Mouse (Mus musculus) midbrain, embryonic 15.5 days (tissue): ENCODE results near the gene Gstm4. TPM values are rescaled to one million over a fixed set of nuclear protein-coding genes. Genes with fewer than 3 reads are reported as not detected.

Source experiments
- ATAC-seq: fragments of 200-750 bp; cut with Nextera tagmentation; replicated peaks from 2 replicates; pipeline ENCODE4 v1.8.0; 2017; ENCODE audit warnings: moderate TSS enrichment
- H3K27ac ChIP-seq: fragments of 300-500 bp; sonication (generic); 2 replicates; pipeline ENCODE4 v1.5.1; 2015; ENCODE audit warnings: mild to moderate bottlenecking, inconsistent platforms
- H3K27me3 ChIP-seq: fragments of 300-500 bp; sonication (generic); replicated peaks from 2 replicates; pipeline ENCODE4 v1.6.1; 2015; ENCODE audit warnings: inconsistent platforms
- H3K36me3 ChIP-seq: fragments of 300-500 bp; sonication (generic); replicated peaks from 2 replicates; pipeline ENCODE4 v1.6.1; 2015; ENCODE audit warnings: inconsistent platforms
- H3K4me1 ChIP-seq: fragments of 300-500 bp; sonication (generic); 2 replicates; pipeline ENCODE4 v1.6.1; 2015; ENCODE audit warnings: inconsistent platforms
- H3K4me2 ChIP-seq: fragments of 300-500 bp; sonication (generic); 2 replicates; pipeline ENCODE4 v1.6.1; 2015; ENCODE audit warnings: inconsistent platforms, mild to moderate bottlenecking, moderate library complexity
- H3K4me3 ChIP-seq: fragments of 300-500 bp; sonication (generic); 2 replicates; pipeline ENCODE4 v1.5.1; 2015; ENCODE audit warnings: mild to moderate bottlenecking, inconsistent platforms
- H3K9ac ChIP-seq: fragments of 300-500 bp; sonication (generic); 2 replicates; pipeline ENCODE4 v1.6.1; 2015; ENCODE audit warnings: mild to moderate bottlenecking, inconsistent platforms
- H3K9me3 ChIP-seq: fragments of 300-500 bp; sonication (generic); 2 replicates; pipeline ENCODE4 v1.6.1; 2016; ENCODE audit warnings: inconsistent platforms
- WGBS: fragments of 180-500 bp; shearing (Covaris S2); methylation state at CpG from one replicate; pipeline ENCODE4 v1.1.7; 2015; ENCODE audit warnings: mixed read lengths; 5-methylcytosine and 5-hydroxymethylcytosine counted together
- polyA plus RNA-seq: library from polyadenylated mRNA; unstranded; fragments of >200 nt; fragmentation: Nextera tagmentation; extraction: Ambion mirVana; gene quantifications from 2 replicates; pipeline ENCODE4 v1.2.1, GENCODE M21; 2015

Gstm4 gene
- polyA plus RNA-seq, 1 experiment from 2014 or later, result 18.3 TPM

- no peaks in the 10 kb centered on the region for H3K36me3 ChIP-seq
- no peaks in the 10 kb centered on the region for H3K27me3 ChIP-seq
- H3K4me1 ChIP-seq, result peaks cover 51% of the 10 kb centered on the region
- H3K27ac ChIP-seq, result peak overlapping the region; percentile 80
- no peaks in the 10 kb centered on the region for H3K9me3 ChIP-seq
- peak overlapping the region; percentile 100 for H3K4me2 ChIP-seq
- H3K4me3 ChIP-seq, result peak overlapping the region; percentile 50
- WGBS, result 13% methylated on average over 13 of the region's 13 CpGs
- peak; percentile 61 for ATAC-seq
- H3K9ac ChIP-seq, result peak overlapping the region; percentile 59
Measured at GRCm38 (mm10) chr3:108084767-108085270, 40.1 kb upstream of the Gstm4 start.

GRCm38 (mm10) chr3:108083904-108084407 lies 39.3 kb upstream of the Gstm4 start:
- H3K4me1 ChIP-seq, result peaks cover 51% of the 10 kb centered on the region
- no peak overlapping the region for H3K27ac ChIP-seq
- H3K9ac ChIP-seq, result no peak overlapping the region
- H3K9me3 ChIP-seq, result no peaks in the 10 kb centered on the region
- H3K4me2 ChIP-seq, result peak overlapping the region; percentile 100
- 0 out of 2 replicates have a peak, but pooled peaks cover 1% of the 10 kb centered on the region for H3K36me3 ChIP-seq
- no peaks in the 10 kb centered on the region for H3K27me3 ChIP-seq
- ATAC-seq, result no peak
- WGBS, result 85% methylated on average over 4 of the region's 4 CpGs
- peak overlapping the region; percentile 50; the same call in 1 of the 2 replicates for H3K4me3 ChIP-seq

- ATAC-seq, result no peak
- Histone ChIP-seq H3K4me3 (no peak overlapping the region), H3K9me3 (no peaks in the 10 kb centered on the region), H3K27me3 (no peaks in the 10 kb centered on the region), H3K4me1 (peaks cover 51% of the 10 kb centered on the region), H3K36me3 (0 out of 2 replicates have a peak, but pooled peaks cover 7% of the 10 kb centered on the region), H3K4me2 (no peak overlapping the region; the same call in 1 of the 2 replicates), H3K9ac (no peak overlapping the region), H3K27ac (no peak overlapping the region)
- 57% methylated on average over 2 of the region's 2 CpGs for WGBS
Measured at GRCm38 (mm10) chr3:108083161-108083560, 38.5 kb upstream of the Gstm4 start.

- Histone ChIP-seq H3K9ac (no peak overlapping the region; the same call in 1 of the 2 replicates), H3K4me2 (peak overlapping the region; percentile 12), H3K36me3 (0 out of 2 replicates have a peak, but pooled peaks cover 10% of the 10 kb centered on the region), H3K27ac (0 out of 2 replicates have a peak overlapping the region, but pooled peaks have one; percentile 13), H3K4me1 (peaks cover 51% of the 10 kb centered on the region), H3K27me3 (no peaks in the 10 kb centered on the region), H3K4me3 (no peak overlapping the region), H3K9me3 (no peaks in the 10 kb centered on the region)
- ATAC-seq, result no peak
- WGBS, result 41% methylated on average over 1 of the region's 1 CpGs
Measured at GRCm38 (mm10) chr3:108082251-108082875, 37.7 kb upstream of the Gstm4 start.

GRCm38 (mm10) chr3:108081681-108082080 lies 37.0 kb upstream of the Gstm4 start:
- Histone ChIP-seq H3K4me3 (no peak overlapping the region), H3K27ac (0 out of 2 replicates have a peak overlapping the region, but pooled peaks have one; percentile 13), H3K36me3 (peaks cover 15% of the 10 kb centered on the region; the same call in 1 of the 2 replicates), H3K27me3 (no peaks in the 10 kb centered on the region), H3K9me3 (no peaks in the 10 kb centered on the region), H3K4me2 (peak overlapping the region; percentile 12), H3K4me1 (peaks cover 50% of the 10 kb centered on the region), H3K9ac (no peak overlapping the region; the same call in 1 of the 2 replicates)
- WGBS, result 51% methylated on average over 4 of the region's 4 CpGs
- no peak for ATAC-seq

- Histone ChIP-seq H3K27ac (no peak overlapping the region), H3K9me3 (no peaks in the 10 kb centered on the region), H3K4me3 (no peak overlapping the region), H3K9ac (no peak overlapping the region), H3K4me1 (peaks cover 5% of the 10 kb centered on the region), H3K4me2 (no peak overlapping the region), H3K36me3 (peaks cover 31% of the 10 kb centered on the region), H3K27me3 (no peaks in the 10 kb centered on the region)
- 94% methylated on average over 9 of the region's 9 CpGs for WGBS
- ATAC-seq, result no peak
Measured at GRCm38 (mm10) chr3:108076836-108077235, 32.1 kb upstream of the Gstm4 start.

- Histone ChIP-seq H3K4me3 (no peak overlapping the region), H3K27me3 (no peaks in the 10 kb centered on the region), H3K36me3 (peaks cover 23% of the 10 kb centered on the region), H3K4me2 (no peak overlapping the region), H3K9me3 (no peaks in the 10 kb centered on the region), H3K4me1 (no peaks in the 10 kb centered on the region), H3K9ac (no peak overlapping the region), H3K27ac (peak overlapping the region; percentile 17; the same call in 1 of the 2 replicates)
- ATAC-seq, result 0 out of 2 replicates have a peak, but pooled peaks have one; percentile 7
- WGBS, result 60% methylated on average over 10 of the region's 10 CpGs
Measured at GRCm38 (mm10) chr3:108072983-108073569, 28.4 kb upstream of the Gstm4 start.

- H3K9ac ChIP-seq, result no peak overlapping the region
- no peak for ATAC-seq
Measured at GRCm38 (mm10) chr3:108070295-108071293, 25.9 kb upstream of the Gstm4 start.

GRCm38 (mm10) chr3:108069231-108069870 lies 24.7 kb upstream of the Gstm4 start:
- ATAC-seq, result no peak
- no peaks in the 10 kb centered on the region for H3K4me1 ChIP-seq
- H3K4me3 ChIP-seq, result no peak overlapping the region
- no peaks in the 10 kb centered on the region for H3K36me3 ChIP-seq
- no peaks in the 10 kb centered on the region for H3K27me3 ChIP-seq
- H3K9ac ChIP-seq, result no peak overlapping the region
- WGBS, result 78% methylated on average over 13 of the region's 13 CpGs
- H3K27ac ChIP-seq, result no peak overlapping the region
- H3K4me2 ChIP-seq, result no peak overlapping the region
- H3K9me3 ChIP-seq, result no peaks in the 10 kb centered on the region

More at GRCm38 (mm10) chr3:108070295-108071293, 25.9 kb upstream of the Gstm4 start:
- no peak overlapping the region for H3K4me2 ChIP-seq
- no peak overlapping the region for H3K27ac ChIP-seq
- H3K4me1 ChIP-seq, result no peaks in the 10 kb centered on the region
- H3K9me3 ChIP-seq, result no peaks in the 10 kb centered on the region
- 65% methylated on average over 10 of the region's 10 CpGs for WGBS
- H3K4me3 ChIP-seq, result no peak overlapping the region
- peaks cover 7% of the 10 kb centered on the region; the same call in 1 of the 2 replicates for H3K36me3 ChIP-seq
- no peaks in the 10 kb centered on the region for H3K27me3 ChIP-seq

- no peak overlapping the region for H3K4me3 ChIP-seq
- H3K9ac ChIP-seq, result no peak overlapping the region
- H3K4me1 ChIP-seq, result no peaks in the 10 kb centered on the region
- 40% methylated on average over 1 of the region's 1 CpGs for WGBS
- H3K36me3 ChIP-seq, result no peaks in the 10 kb centered on the region
- no peak for ATAC-seq
- no peak overlapping the region for H3K4me2 ChIP-seq
- H3K9me3 ChIP-seq, result no peaks in the 10 kb centered on the region
- H3K27ac ChIP-seq, result no peak overlapping the region
- no peaks in the 10 kb centered on the region for H3K27me3 ChIP-seq
Measured at GRCm38 (mm10) chr3:108068826-108069225, 24.1 kb upstream of the Gstm4 start.

- ATAC-seq, result no peak
- H3K36me3 ChIP-seq, result no peaks in the 10 kb centered on the region
- no peak overlapping the region for H3K27ac ChIP-seq
- no peaks in the 10 kb centered on the region for H3K9me3 ChIP-seq
- H3K4me2 ChIP-seq, result no peak overlapping the region
- 75% methylated on average over 6 of the region's 6 CpGs for whole genome bisulfite sequencing
- H3K9ac ChIP-seq, result no peak overlapping the region
- H3K27me3 ChIP-seq, result no peaks in the 10 kb centered on the region
- no peaks in the 10 kb centered on the region for H3K4me1 ChIP-seq
- no peak overlapping the region for H3K4me3 ChIP-seq
Measured at GRCm38 (mm10) chr3:108067370-108067934, 22.8 kb upstream of the Gstm4 start.
